Mouse (Mus musculus) brain, embryonic 18.5 days (tissue): ENCODE measurements around the gene Cabp4.

ENCODE experiments used
- DNase-seq: peaks from one replicate; pipeline ENCODE4 v3.0.0-alpha.2; 2012; ENCODE audit warnings: low read depth, low spot score

Cabp4 gene

DNA sequence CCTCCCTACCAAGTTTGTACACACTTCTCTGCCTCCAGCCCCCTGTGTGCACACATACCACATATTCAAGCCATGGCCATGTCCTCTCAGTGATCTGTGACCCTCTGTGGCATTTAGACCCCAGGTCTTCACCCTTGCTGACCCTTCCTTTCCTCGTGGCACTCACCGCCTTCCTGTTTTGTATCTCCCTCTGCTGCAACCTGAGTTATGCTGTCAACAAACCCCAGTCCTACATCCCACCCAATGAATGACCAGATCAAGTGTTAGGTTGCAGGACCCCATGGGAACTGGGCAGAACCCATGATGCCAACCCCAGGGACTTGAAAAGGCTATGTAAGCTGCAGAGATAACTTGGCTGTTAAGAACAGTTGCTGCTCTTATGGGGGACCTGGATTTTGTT lies 41.8 kb downstream of the Cabp4 start:
- DNase-seq, result no peak

DNA sequence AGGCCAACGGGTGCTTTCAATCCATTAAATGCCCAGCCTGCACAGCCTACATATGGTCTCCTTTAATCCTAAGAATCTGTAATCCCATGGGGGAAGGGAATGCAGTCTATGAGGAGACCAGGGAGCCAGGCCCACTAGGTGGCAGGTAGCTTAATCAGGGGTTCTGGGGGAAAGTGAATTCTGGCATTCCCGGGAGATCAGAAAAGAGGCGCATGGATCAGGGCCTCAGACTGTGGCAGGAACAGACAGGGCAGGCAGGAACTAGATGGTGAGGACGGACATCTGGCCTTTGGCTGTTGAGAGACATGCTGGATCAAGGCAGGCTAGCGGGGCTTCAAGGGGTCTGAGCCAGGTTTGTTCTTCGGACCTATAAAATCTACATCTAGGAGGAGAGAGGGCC lies 42.4 kb downstream of the Cabp4 start:
- no peak for DNase-seq

DNA sequence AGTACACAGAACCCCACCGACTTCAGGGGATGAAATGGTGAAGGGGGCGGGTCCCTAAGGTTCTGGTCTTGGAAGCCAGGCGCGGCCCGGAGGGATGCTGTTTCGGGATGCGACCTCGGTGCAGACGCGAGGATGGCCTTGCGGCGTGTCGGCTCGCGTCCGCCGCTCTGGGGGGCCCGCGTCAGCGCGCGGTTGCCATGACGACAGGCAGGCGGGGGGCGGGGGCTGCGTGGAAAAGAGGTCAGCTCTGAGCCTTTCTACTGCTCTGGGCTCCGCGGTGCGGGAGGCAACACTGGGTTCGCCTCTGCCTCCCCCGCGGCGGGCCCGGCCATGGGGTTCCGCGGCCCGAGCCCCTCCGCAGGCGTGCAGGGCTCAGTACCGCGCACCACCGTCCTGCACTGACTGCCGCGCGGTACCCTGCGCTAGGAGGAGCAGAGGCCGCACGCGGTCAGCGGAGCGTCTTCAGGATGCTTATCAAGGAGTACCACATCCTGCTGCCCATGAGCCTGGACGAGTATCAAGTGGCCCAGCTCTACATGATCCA lies 43.0 kb downstream of the Cabp4 start:
- no peak for DNase-seq

DNA sequence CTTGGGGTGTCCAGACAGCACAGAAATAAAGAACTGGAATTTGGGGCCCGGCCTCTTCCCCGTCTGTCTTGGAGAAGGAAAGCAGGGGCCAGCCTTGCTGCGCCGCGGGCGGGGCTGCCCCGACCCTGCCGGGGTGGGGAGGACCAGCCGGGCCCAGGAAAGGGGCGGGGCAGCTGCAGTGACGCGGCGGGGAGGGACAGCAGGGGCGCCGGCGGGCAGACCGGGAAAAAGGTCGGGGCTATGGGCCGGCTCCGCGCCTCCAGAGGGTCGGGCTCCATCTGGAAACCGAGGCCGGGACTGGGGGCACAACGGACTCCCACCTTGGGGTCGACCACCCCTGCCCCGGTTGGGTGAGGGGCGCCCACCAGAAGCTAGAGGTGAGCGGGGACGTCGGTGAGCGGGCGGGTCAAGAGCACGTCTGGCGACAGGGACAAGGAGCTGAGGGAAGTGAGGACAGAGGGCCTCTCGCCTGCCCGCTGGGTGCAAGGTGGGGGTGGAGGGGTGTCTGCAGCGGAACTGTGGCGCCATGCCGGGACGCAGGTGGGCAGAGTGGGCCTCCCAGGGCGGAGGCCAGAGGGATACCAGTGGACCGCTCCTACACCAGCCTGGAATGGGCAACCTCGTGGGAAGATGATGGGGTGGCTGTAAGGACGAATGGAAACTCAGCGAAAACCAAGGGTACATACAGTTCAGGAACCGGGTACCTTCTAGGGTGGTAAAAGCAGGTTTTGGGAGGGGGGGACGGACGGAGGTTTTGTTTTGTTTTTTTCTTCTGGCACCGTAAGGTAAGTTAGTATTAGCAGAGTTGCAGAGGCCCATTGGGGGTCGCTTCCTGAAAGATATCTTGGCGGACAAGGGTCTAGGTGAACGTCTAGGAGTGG lies 43.8 kb downstream of the Cabp4 start, which contains the start of gene Pitpnm1:
Gene Pitpnm1, plus strand, starts transcription at position 162 of the 881 bp plus-strand sequence.
- no peak for DNase-seq

DNA sequence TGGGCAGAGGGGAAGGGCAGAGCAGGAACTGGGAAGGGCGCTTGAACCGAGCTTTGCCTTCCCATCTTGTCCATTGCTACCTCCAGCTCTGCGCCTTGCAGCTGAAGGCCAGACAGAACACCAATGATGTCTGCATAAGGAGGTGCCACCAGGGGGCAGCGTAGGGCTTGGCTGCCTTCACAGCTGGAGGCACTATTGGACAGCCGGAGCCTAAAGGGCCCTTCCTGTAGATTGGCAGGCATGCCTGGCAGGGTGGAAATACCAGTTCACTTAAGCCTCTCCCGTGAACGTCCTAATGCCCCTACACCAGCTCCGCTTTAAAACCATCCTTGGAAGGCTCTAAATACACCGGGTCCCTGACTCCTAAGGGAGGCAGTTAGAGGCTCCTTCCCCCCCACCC lies 44.8 kb downstream of the Cabp4 start:
- DNase-seq, result no peak

DNA sequence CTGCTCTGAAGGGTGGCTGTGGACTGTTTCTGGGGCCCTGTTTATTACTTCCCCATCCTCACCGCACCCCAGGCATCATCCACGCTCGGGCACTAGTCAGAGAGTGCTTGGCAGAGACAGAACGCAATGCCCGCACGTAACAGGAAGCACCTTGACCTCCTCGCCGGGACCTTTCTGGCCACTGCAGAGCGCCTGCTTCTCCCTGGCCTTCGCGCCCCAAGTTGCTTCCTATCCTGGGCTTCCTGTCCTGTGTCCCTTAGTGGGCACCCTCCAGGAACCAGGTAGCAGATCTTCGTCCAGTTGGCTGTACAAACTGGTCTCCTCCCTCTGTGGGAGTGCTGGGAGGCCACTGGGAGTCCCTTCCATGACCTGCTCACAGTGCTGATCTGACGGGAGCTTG lies 45.4 kb downstream of the Cabp4 start:
- DNase-seq, result no peak

DNA sequence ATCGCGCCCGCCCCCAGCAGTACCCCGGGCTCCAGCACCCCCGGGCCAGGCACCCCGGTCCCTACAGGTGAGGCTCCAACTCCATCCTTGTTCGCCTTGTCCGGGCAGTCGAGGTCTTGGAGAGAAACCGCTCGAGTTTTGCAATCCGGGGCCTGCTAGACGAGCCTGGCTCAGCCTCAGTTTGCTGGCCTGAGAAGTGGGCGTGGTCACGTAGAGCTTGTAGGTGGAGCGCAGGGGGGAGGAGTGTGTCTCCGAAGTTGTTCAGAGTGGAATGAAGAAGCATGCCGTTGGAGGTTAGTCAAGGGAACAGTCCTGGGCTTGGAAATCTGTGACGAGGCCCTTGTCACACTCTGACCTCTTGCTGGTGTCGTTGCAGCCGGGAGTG lies 46.4 kb downstream of the Cabp4 start:
- DNase-seq, result no peak

DNA sequence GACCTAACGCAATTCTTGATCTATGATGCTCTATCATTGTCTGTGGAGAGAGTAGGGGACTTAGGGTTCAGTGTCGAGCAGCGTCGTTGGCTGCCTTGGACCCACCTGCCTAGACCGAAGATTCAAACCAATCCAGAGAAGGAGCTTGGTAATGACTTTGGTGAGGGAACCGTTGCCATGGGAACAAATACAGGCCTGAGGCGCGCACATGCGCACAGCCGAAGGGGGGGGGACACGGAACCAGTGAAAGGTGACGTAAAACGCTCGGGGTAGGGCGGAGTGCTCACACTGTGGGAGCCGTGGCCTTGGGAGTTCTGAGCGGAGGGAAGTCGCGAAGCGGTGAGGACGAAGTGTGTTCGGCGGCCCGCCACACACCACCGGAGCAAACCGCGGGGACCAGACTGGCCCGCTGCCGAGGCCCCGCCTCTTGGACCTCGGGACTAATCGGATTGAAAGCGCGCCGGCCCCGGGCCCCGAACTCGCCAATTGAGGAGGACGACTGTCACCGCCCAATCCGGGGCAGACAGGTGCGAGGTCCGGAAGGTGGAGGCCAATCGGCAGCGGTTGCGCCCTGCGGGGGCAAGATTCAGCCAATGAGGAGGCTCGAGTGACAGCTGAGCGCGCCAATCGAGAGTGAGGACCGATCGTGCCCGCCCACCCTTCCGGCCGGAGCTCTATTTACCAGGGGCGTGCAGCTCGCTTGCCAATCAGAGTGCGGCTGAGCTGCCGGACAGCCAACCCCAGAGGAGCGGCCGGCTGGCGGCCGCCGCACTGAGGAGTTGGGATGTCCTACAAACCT lies 47.0 kb downstream of the Cabp4 start, which contains the start of gene Cdk2ap2:
Gene Cdk2ap2, plus strand, starts transcription at position 541 of the 799 bp plus-strand sequence.
- peak; percentile 96 for DNase-seq

DNA sequence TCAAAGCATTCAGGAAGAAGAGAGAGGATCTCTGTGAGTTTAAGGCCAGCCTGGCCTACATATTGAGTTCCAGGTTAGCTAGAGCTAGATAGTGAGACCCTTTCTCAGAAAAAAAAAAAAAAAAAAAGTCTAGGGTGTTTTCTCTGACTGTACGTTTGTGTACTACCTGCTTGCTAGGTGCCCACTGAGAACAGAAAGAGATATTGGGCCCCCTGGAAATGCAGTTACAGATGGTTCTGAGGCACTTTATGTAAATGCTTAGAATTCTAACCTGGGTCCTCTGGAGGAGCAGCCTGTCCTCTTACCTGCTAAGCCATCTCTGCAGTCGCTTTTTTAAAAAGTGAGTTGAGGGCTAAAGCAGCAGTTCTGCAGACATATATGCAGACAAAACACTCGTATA lies 48.0 kb downstream of the Cabp4 start:
- no peak for DNase-seq

DNA sequence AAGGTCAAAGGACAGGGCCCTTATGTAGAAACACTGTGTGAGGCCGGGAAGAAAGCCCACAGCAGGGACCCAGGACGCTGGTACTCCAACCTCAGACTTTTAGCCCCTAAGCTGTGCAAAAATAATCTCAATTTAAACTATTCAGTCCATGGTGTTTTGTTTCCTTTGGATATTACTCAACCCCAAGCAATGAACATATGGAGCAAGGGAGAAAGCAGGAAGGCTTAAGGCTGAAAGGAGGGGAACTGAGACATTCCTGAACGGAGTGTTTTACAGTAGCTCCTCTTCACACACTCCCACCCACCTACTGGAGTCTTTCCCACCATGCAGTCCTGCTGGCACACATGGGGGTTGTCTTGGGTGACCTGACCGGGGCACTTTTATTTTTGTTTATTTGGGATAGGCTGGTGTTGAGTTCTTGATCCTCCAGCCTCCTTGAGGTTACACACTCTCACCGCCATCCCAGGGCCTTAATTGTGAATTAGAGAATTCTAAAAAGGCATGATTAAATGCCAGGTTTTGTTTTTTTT lies 49.0 kb downstream of the Cabp4 start:
- DNase-seq, result no peak

DNA sequence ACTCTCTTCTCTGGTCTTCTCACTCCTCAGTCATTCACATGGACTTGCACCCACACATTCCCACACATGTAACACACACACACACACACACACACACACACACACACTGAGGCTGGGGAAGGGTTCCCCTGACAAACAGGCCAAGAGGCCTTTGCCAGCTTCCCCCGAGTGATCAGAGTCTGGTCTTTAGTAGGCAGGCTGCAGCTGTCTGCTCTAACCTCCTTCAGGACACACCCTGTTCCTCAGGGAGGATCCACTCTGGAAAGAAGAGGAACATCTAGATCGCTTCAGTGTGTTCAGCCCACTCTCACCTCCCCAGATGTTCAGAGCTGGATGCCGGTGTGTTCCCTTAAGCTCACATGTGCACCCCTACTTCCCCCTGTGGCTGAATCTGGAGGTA lies 49.5 kb downstream of the Cabp4 start:
- DNase-seq, result no peak

DNA sequence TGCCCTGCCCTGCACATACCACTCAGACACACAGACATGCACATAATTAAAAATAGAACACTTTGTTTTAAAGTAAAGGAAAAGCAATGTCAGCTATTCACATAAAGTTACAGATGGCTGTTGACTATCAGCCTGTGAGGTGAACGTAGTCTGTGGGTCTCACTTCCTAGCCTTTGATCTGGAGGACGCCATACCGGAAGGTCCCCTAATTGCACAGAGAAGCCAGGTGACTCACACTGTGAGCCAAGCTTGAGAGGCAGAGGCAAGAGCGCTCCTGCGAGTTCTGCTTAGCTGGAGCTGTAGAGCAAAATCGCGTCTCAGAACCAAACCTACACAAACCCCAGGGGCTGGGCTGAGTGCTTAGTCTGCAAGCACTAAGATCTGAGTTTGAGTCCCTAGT lies 50.1 kb downstream of the Cabp4 start:
- DNase-seq, result no peak

DNA sequence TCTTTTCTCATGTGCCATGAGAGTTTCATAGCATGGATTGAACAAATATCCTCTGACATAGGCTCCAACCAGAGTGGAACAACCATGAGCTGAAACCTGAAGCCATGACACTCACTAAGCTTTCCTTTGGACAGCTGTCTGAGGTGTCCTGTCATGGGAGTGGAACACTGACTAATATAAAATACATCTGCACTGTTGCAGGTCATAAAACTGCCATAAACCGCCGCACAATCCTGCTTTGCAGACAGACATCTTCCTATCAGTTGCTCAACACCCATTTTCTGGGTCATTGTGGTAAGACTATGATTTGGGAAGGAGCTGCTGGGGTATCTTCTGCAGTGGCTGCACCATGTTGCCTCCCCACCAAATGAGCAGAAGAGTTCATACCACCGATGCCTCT lies 51.1 kb downstream of the Cabp4 start:
- no peak for DNase-seq

DNA sequence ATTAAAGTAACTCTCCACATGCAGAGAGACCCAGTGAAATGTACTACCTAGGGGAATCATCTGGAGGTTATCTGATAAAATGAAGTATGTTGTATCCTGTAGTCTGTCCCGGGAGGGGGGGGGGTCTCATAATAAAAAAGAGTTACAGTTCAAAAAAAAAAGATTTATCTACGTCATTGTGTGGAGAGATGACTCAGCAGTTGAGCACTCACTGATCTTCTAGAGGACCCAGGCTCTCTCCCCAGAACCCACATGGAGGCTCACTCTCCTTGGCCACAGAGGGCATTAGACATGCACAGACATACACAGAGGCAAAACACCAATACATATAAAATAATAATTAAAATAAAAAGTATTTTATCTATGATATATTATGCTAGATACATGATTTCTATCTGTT lies 52.5 kb downstream of the Cabp4 start:
- DNase-seq, result no peak

DNA sequence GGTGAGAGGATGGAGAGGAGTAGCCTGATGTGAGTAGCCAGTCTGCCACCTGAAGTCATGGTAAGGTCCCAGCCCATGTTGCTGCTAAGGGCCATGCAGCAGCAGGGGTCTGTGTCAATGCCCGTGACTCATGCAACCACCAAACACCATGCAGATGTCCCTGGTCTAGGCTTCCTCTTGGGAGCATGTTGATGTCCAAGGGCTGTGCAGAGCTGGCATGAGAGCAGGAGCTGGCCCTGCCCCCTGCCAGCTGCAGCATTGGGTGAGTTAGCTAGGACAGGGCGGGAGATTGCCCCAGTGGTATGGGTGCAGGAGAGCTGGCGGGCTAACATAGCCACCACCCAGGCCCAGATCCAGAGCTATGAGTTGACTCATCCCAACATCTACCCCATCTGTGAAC lies 53.4 kb downstream of the Cabp4 start:
- DNase-seq, result no peak

DNA sequence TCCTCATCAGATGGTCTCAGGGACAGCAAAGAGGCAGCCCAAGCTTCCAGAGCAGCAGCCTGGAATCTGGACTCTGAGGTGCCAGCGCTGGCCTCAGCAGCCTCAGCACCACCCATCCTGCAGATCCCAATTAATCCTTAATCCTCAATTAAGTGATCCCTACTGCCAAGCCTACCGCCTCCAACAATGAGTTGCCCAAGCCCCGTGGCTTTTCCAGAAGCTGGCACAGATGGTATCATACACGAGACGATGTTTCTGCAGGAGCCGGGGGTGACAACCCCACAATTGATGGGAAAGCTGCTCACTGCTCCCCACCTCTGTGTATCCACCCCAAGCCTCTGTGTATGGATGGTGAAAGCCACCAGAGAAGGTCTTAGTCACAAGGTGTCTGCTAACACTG lies 54.7 kb downstream of the Cabp4 start:
- DNase-seq, result no peak

DNA sequence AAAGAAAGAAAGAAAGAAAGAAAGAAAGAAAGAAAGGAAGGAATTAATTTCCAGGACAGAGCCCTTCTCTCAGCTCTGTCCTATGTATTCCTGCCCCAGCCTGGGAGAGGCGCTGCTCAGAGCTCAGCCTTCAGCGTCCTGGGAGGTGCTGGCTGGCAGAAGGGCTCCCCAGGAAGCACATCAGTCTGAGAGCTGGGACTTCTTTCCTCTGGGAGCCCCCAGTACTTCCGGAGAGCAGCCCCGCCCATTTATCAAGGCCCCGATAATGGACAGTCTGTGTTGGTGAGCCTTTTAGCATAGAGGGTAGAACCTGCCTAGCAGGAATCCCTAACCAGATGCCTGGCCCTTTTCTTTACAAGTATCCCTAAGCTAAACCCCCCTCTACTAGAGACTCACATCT lies 55.7 kb downstream of the Cabp4 start:
- no peak for DNase-seq

DNA sequence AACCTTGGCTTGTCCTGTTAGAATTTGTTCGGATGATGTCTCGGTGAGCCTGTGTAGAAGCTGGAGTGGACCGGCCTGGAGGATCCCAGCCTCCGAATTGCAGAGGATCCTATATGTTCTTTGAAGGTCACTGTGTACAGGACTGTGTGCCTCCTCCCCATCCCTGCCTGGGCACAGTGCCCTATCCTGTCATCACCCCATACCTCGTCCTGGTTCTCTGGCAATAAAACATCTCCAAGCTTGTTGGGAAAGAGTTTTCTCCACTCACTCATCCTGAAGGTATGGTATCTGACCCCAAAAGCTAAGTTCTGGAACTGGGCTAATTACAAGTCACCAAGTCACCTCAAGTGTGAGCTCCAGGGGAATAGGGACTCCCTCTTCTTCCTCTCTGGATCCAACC lies 56.7 kb downstream of the Cabp4 start:
- no peak for DNase-seq

DNA sequence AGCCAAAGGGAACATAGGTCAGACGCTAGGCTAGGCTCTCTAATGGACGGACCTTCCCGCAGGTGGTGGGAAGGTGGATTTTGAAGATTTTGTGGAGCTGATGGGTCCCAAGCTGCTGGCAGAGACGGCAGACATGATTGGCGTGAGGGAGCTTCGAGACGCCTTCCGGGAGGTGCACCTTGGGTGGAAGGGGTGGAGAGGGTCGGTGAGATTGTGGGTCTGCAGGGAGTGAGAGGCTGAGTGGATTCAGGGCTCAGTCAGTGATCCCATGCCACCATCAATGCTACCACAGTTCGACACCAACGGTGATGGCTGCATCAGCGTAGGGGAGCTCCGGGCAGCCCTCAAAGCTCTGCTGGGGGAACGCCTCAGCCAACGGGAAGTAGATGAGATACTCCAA lies 57.7 kb downstream of the Cabp4 start:
- no peak for DNase-seq
